Mouse (Mus musculus): ENCODE measurements around the gene Sf3b2.

Sf3b2 gene

GRCm38 (mm10) chr19:5294972-5295735, at the start of gene Sf3b2:
Sf3b2 (minus strand) TSS chr19:5295455.
- peak; percentile 93 to 98 for DNase-seq (ENCODE audit: low spot score in 2 of 2)

- no peak for DNase-seq (ENCODE audit: low spot score in 2 of 2)
Measured at GRCm38 (mm10) chr19:5341360-5341759, 46.1 kb upstream of the Sf3b2 start.

- DNase-seq (ENCODE audit: low spot score in 2 of 2), result peak; percentile 31 to 72
Measured at GRCm38 (mm10) chr19:5337975-5338374, 42.7 kb upstream of the Sf3b2 start.

GRCm38 (mm10) chr19:5335441-5335840, 40.2 kb upstream of the Sf3b2 start, which contains the start of gene Catsper1:
Catsper1 (plus strand) TSS chr19:5335741.
- DNase-seq (ENCODE audit: low spot score in 2 of 2), result no peak

- DNase-seq (ENCODE audit: low spot score in 2 of 2), result no peak
Measured at GRCm38 (mm10) chr19:5334741-5335140, 39.5 kb upstream of the Sf3b2 start.

- no peak for DNase-seq (ENCODE audit: low spot score in 2 of 2)
Measured at GRCm38 (mm10) chr19:5327970-5328369, 32.7 kb upstream of the Sf3b2 start.

GRCm38 (mm10) chr19:5323801-5324200, 28.5 kb upstream of the Sf3b2 start:
- DNase-seq (ENCODE audit: low spot score in 2 of 2), result no peak

GRCm38 (mm10) chr19:5313189-5313588, 17.9 kb upstream of the Sf3b2 start:
- DNase-seq (ENCODE audit: low spot score in 2 of 2), result no peak

GRCm38 (mm10) chr19:5309025-5309424, 13.8 kb upstream of the Sf3b2 start:
- no peak for DNase-seq (ENCODE audit: low spot score in 2 of 2)

GRCm38 (mm10) chr19:5306968-5307734, 11.9 kb upstream of the Sf3b2 start:
- DNase-seq (ENCODE audit: low spot score in 2 of 2), result peak in 1 of 2 experiments; percentile 43

- no peak for DNase-seq (ENCODE audit: low spot score in 2 of 2)
Measured at GRCm38 (mm10) chr19:5306279-5306678, 11.0 kb upstream of the Sf3b2 start.

- peak in 1 of 2 experiments; percentile 34 for DNase-seq (ENCODE audit: low spot score in 2 of 2)
Measured at GRCm38 (mm10) chr19:5302455-5302854, 7.2 kb upstream of the Sf3b2 start.

GRCm38 (mm10) chr19:5300588-5300987, 5.3 kb upstream of the Sf3b2 start:
- no peak for DNase-seq (ENCODE audit: low spot score in 2 of 2)

GRCm38 (mm10) chr19:5297903-5298800, 2.9 kb upstream of the Sf3b2 start, which contains the start of gene Gal3st3:
Gal3st3 (plus strand) TSS chr19:5298331.
- DNase-seq (ENCODE audit: low spot score in 2 of 2), result peak in 1 of 2 experiments; percentile 51

- DNase-seq (ENCODE audit: low spot score in 2 of 2), result no peak
Measured at GRCm38 (mm10) chr19:5296630-5297029, 1.4 kb upstream of the Sf3b2 start.

- DNase-seq (ENCODE audit: low spot score in 2 of 2), result no peak
Measured at GRCm38 (mm10) chr19:5295736-5296075, 451 bp upstream of the Sf3b2 start.

GRCm38 (mm10) chr19:5278381-5278780, 16.9 kb downstream of the Sf3b2 start:
- no peak for DNase-seq (ENCODE audit: low spot score in 2 of 2)

- DNase-seq (ENCODE audit: low spot score in 2 of 2), result no peak
Measured at GRCm38 (mm10) chr19:5277140-5277539, 18.1 kb downstream of the Sf3b2 start.

GRCm38 (mm10) chr19:5276531-5276930, 18.7 kb downstream of the Sf3b2 start:
- DNase-seq (ENCODE audit: low spot score in 2 of 2), result no peak

- no peak for DNase-seq (ENCODE audit: low spot score in 2 of 2)
Measured at GRCm38 (mm10) chr19:5275736-5276135, 19.5 kb downstream of the Sf3b2 start.

GRCm38 (mm10) chr19:5274641-5275040, 20.6 kb downstream of the Sf3b2 start:
- DNase-seq (ENCODE audit: low spot score in 2 of 2), result no peak

- DNase-seq (ENCODE audit: low spot score in 2 of 2), result no peak
Measured at GRCm38 (mm10) chr19:5273916-5274315, 21.3 kb downstream of the Sf3b2 start.

Data from cerebellum, postnatal 4 days (tissue).